Mouse (Mus musculus) liver, adult 2 months (tissue): ENCODE results near the gene Rasa3.

Source experiments
- CTCF ChIP-seq: fragments of 200-500 bp; IDR thresholded peaks from 2 replicates; pipeline ENCODE4 v1.5.1; 2011; ENCODE audit warnings: low read depth, low read length, control low read depth
- POLR2A ChIP-seq: fragments of 200-500 bp; IDR thresholded peaks from 2 replicates; pipeline ENCODE4 v1.6.1; 2011; ENCODE audit warnings: low read length, control low read depth; ENCODE audit not compliant: insufficient read depth; ENCODE audit errors: extremely low read depth

DNA sequence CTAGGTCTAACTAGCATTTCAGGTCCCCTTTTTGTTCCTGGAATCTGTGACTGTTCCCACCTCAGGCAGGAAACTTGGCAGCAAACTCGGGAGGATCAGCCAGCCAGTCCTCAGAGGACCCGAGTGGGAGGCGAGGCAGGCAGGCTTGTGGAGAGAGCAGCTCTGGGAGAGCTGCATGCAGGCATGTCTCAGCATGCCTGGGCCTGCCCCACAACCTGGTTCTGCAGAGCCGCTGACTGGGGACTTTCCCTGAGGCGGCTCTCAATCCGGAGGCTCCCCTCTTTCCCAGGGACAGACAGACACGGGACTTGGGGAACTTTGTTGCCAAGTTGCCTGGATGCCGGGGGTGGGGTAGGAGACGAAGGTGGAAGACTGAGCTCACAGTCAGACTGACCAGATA is 128.6 kb downstream of the Rasa3 start:
- no peak for TF ChIP-seq POLR2A
- TF ChIP-seq CTCF = no peak
